Comparison of ENCODE assay signal across 8 mouse cellular contexts in genomic region chr9:44454132-44454890, GRCm38 (mm10). TPM values are rescaled to one million over a fixed set of nuclear protein-coding genes. Genes with fewer than 3 reads are reported as not detected.
DNase-seq lines count a peak whose midpoint lies in the region; ATAC-seq and TF ChIP-seq lines count a peak whose summit lies in the region.

No protein-coding gene starts in this region.

- peak overlapping the region; percentile 22; the same call in 1 of the 2 replicates for H3K9ac ChIP-seq in ES-Bruce4 (ENCODE audit: low read depth, poor library complexity, severe bottlenecking)
- no peak overlapping the region for H3K9ac ChIP-seq in forebrain, embryonic 14.5 days (ENCODE audit: low read length)
- no peak overlapping the region for H3K9ac ChIP-seq in liver, postnatal 0 days (replicated peaks)
- no peak overlapping the region for H3K9ac ChIP-seq in neural tube, embryonic 14.5 days (replicated peaks; ENCODE audit: low read depth, low read length)

- peaks cover 4% of the 10 kb centered on the region for H3K4me1 ChIP-seq in ES-Bruce4 (ENCODE audit: control insufficient read depth, insufficient read depth, low read length)
- peaks cover 25% of the 10 kb centered on the region for H3K4me1 ChIP-seq in forebrain, embryonic 14.5 days (ENCODE audit: control insufficient read depth, insufficient read depth, low read length)
- no peaks in the 10 kb centered on the region for H3K4me1 ChIP-seq in liver, postnatal 0 days (ENCODE audit: insufficient read depth)
- H3K4me1 ChIP-seq in neural tube, embryonic 14.5 days (ENCODE audit: control insufficient read depth, insufficient read depth, low read length) = peaks cover 18% of the 10 kb centered on the region
- H3K4me1 ChIP-seq in testis, adult 2 months (ENCODE audit: control insufficient read depth, insufficient read depth, low read length) = peaks cover 11% of the 10 kb centered on the region

- H3K27me3 ChIP-seq in ES-Bruce4 (ENCODE audit: control insufficient read depth, insufficient read depth, low read length, poor library complexity, severe bottlenecking) = no peaks in the 10 kb centered on the region
- H3K27me3 ChIP-seq in forebrain, embryonic 14.5 days (replicated peaks; ENCODE audit: control insufficient read depth, insufficient read depth, low read length) = no peaks in the 10 kb centered on the region
- peaks cover 17% of the 10 kb centered on the region; the same call in 1 of the 2 replicates for H3K27me3 ChIP-seq in liver, postnatal 0 days (ENCODE audit: insufficient read depth, low read length)
- H3K27me3 ChIP-seq in neural tube, embryonic 14.5 days (ENCODE audit: control insufficient read depth, insufficient read depth, low read length) = no peaks in the 10 kb centered on the region; the same call in 1 of the 2 replicates
- no peaks in the 10 kb centered on the region for H3K27me3 ChIP-seq in testis, adult 2 months (ENCODE audit: control insufficient read depth, insufficient read depth, low read length)

- intact Hi-C loops in heart, postnatal 25 days (cut with DNase I) = loop anchor here (1.0 to 2.0 kb wide), 3 partner anchors 18 to 198 kb away; no protein-coding TSS in a partner anchor

- no peak for TF ChIP-seq POLR2A in ES-Bruce4 (IDR thresholded peaks at IDR 0.05; ENCODE audit: insufficient read depth, low read length)
- no peak for TF ChIP-seq POLR2A in testis, adult 2 months (IDR thresholded peaks at IDR 0.05; ENCODE audit: control insufficient read depth, low read depth, low read length)

- peak overlapping the region; percentile 59 for H3K27ac ChIP-seq in ES-Bruce4 (ENCODE audit: insufficient read depth, low read length)
- H3K27ac ChIP-seq in forebrain, embryonic 14.5 days (ENCODE audit: low read depth, low read length) = 0 out of 2 replicates have a peak overlapping the region, but pooled peaks have one; percentile 27
- H3K27ac ChIP-seq in liver, postnatal 0 days (ENCODE audit: low read depth) = no peak overlapping the region
- H3K27ac ChIP-seq in neural tube, embryonic 14.5 days (ENCODE audit: low read depth, low read length) = no peak overlapping the region; the same call in 1 of the 2 replicates
- no peak overlapping the region for H3K27ac ChIP-seq in testis, adult 2 months (ENCODE audit: control insufficient read depth, insufficient read depth, low read depth, low read length)

- no peak overlapping the region for H3K4me2 ChIP-seq in forebrain, embryonic 14.5 days (ENCODE audit: low read length)
- no peak overlapping the region for H3K4me2 ChIP-seq in liver, postnatal 0 days (ENCODE audit: low read depth, low read length)
- no peak overlapping the region for H3K4me2 ChIP-seq in neural tube, embryonic 14.5 days (ENCODE audit: low read depth, low read length)

- WGBS in forebrain, embryonic 14.5 days = 13% methylated on average over 14 of the region's 14 CpGs
- WGBS in large intestine, adult 2 months = 16% methylated on average over 14 of the region's 14 CpGs
- WGBS in liver, postnatal 0 days (ENCODE audit: insufficient replicate concordance) = 18% methylated on average over 14 of the region's 14 CpGs
- 9% methylated on average over 14 of the region's 14 CpGs for WGBS in neural tube, embryonic 14.5 days

- H3K4me3 ChIP-seq in ES-Bruce4 (ENCODE audit: low read depth, low read length) = peak overlapping the region; percentile 59
- no peak overlapping the region for H3K4me3 ChIP-seq in forebrain, embryonic 14.5 days (ENCODE audit: low read depth, low read length)
- no peak overlapping the region for H3K4me3 ChIP-seq in liver, postnatal 0 days (ENCODE audit: low read depth, low read length)
- H3K4me3 ChIP-seq in neural tube, embryonic 14.5 days (ENCODE audit: low read depth, low read length) = no peak overlapping the region
- peak overlapping the region; percentile 63 for H3K4me3 ChIP-seq in testis, adult 2 months (ENCODE audit: control insufficient read depth, low read depth, low read length)

- DNase-seq in cerebellum, adult 11 months = peak; percentile 80
- peak; percentile 90 for DNase-seq in forebrain, embryonic 14.5 days (ENCODE audit: low spot score)
- peak; percentile 54 for DNase-seq in heart, postnatal 25 days (ENCODE audit: low spot score)
- DNase-seq in large intestine, adult 2 months (ENCODE audit: low read depth, low spot score) = peak; percentile 47
- peak; percentile 87 for DNase-seq in liver, postnatal 0 days

- peak; percentile 96 for TF ChIP-seq CTCF in ES-Bruce4 (IDR thresholded peaks at IDR 0.05; ENCODE audit: low read depth, low read length)
- TF ChIP-seq CTCF in liver, postnatal 0 days (IDR thresholded peaks at IDR 0.05; ENCODE audit: low read depth) = peak; percentile 92
- TF ChIP-seq CTCF in testis, adult 2 months (IDR thresholded peaks at IDR 0.05; ENCODE audit: control insufficient read depth, insufficient read depth, insufficient replicate concordance, low read depth, low read length) = peak; percentile 92

- peak; percentile 76 for ATAC-seq in forebrain, embryonic 14.5 days
- peak; percentile 71 for ATAC-seq in liver, postnatal 0 days
- ATAC-seq in neural tube, embryonic 14.5 days (ENCODE audit: low read depth) = peak; percentile 71

- peak; percentile 45; the same call in 1 of the 2 replicates for TF ChIP-seq EP300 in ES-Bruce4 (IDR thresholded peaks at IDR 0.05; ENCODE audit: insufficient read depth, low read depth, low read length)
- TF ChIP-seq EP300 in liver, postnatal 0 days (IDR thresholded peaks at IDR 0.05; ENCODE audit: low read depth) = no peak

- no peaks in the 10 kb centered on the region for H3K9me3 ChIP-seq in ES-Bruce4 (replicated peaks; ENCODE audit: control insufficient read depth, insufficient read depth, low read length, poor library complexity, severe bottlenecking)
- no peaks in the 10 kb centered on the region for H3K9me3 ChIP-seq in forebrain, embryonic 14.5 days (replicated peaks; ENCODE audit: control insufficient read depth, low read length)
- no peaks in the 10 kb centered on the region for H3K9me3 ChIP-seq in liver, postnatal 0 days (ENCODE audit: low read length)
- no peaks in the 10 kb centered on the region for H3K9me3 ChIP-seq in neural tube, embryonic 14.5 days (ENCODE audit: control insufficient read depth, low read length)

- H3K36me3 ChIP-seq in ES-Bruce4 (ENCODE audit: control insufficient read depth, insufficient read depth, low read length, poor library complexity, severe bottlenecking) = no peaks in the 10 kb centered on the region
- H3K36me3 ChIP-seq in forebrain, embryonic 14.5 days (ENCODE audit: control insufficient read depth, insufficient read depth, low read length) = no peaks in the 10 kb centered on the region
- no peaks in the 10 kb centered on the region for H3K36me3 ChIP-seq in liver, postnatal 0 days (replicated peaks; ENCODE audit: insufficient read depth, low read length)
- H3K36me3 ChIP-seq in neural tube, embryonic 14.5 days (ENCODE audit: control insufficient read depth, insufficient read depth, low read length) = no peaks in the 10 kb centered on the region
- no peaks in the 10 kb centered on the region for H3K36me3 ChIP-seq in testis, adult 2 months (ENCODE audit: control insufficient read depth, insufficient read depth, low read length)

RNA-seq across cellular contexts. Expression of gene Upk2, which starts 0.5 kb away (rescaled TPM):
- 1.7 and 2.5 TPM in 2 replicates for polyA plus RNA-seq in ES-Bruce4 (2011; ENCODE audit: insufficient read depth, insufficient read length, low read depth, missing spikeins)
- polyA plus RNA-seq in forebrain, embryonic 14.5 days (2014; fragmentation: Nextera tagmentation; extraction: Ambion mirVana) = not detected in 2 replicates
- not detected for total RNA-seq in heart, postnatal 25 days (2021)
- not detected in 2 replicates for polyA plus RNA-seq in large intestine, adult 2 months (2012; rRNA removed)
- polyA plus RNA-seq in liver, postnatal 0 days (2015; fragmentation: Nextera tagmentation; extraction: Ambion mirVana) = not detected in 2 replicates
- not detected in 2 replicates for polyA plus RNA-seq in neural tube, embryonic 14.5 days (2014; fragmentation: Nextera tagmentation; extraction: Ambion mirVana)
- polyA plus RNA-seq in testis, adult 2 months (2012; rRNA removed) = 2.2 and 4.3 TPM in 2 replicates

RNA-seq across cellular contexts. Expression of gene Foxr1, which starts 13.4 kb away (rescaled TPM):
- polyA plus RNA-seq in ES-Bruce4 (2011; ENCODE audit: insufficient read depth, insufficient read length, low read depth, missing spikeins) = 1.3 and 1.8 TPM in 2 replicates
- polyA plus RNA-seq in forebrain, embryonic 14.5 days (2014; fragmentation: Nextera tagmentation; extraction: Ambion mirVana) = not detected in 2 replicates
- not detected for total RNA-seq in heart, postnatal 25 days (2021)
- not detected in 2 replicates for polyA plus RNA-seq in large intestine, adult 2 months (2012; rRNA removed)
- not detected in 2 replicates for polyA plus RNA-seq in liver, postnatal 0 days (2015; fragmentation: Nextera tagmentation; extraction: Ambion mirVana)
- polyA plus RNA-seq in neural tube, embryonic 14.5 days (2014; fragmentation: Nextera tagmentation; extraction: Ambion mirVana) = not detected in 2 replicates
- polyA plus RNA-seq in testis, adult 2 months (2012; rRNA removed) = 1.5 and 2.0 TPM in 2 replicates

RNA-seq across cellular contexts. Expression of gene Bcl9l, which starts 28.3 kb away (rescaled TPM):
- 22.6 and 25.6 TPM in 2 replicates for polyA plus RNA-seq in ES-Bruce4 (2011; ENCODE audit: insufficient read depth, insufficient read length, low read depth, missing spikeins)
- polyA plus RNA-seq in forebrain, embryonic 14.5 days (2014; fragmentation: Nextera tagmentation; extraction: Ambion mirVana) = 9.9 and 13.4 TPM in 2 replicates
- total RNA-seq in heart, postnatal 25 days (2021) = 10 to 100 TPM; 44.9 to 57.6 TPM
- 10.0 and 13.4 TPM in 2 replicates for polyA plus RNA-seq in large intestine, adult 2 months (2012; rRNA removed)
- 2.0 and 2.2 TPM in 2 replicates for polyA plus RNA-seq in liver, postnatal 0 days (2015; fragmentation: Nextera tagmentation; extraction: Ambion mirVana)
- polyA plus RNA-seq in neural tube, embryonic 14.5 days (2014; fragmentation: Nextera tagmentation; extraction: Ambion mirVana) = 11.5 and 12.3 TPM in 2 replicates
- 8.4 and 9.1 TPM in 2 replicates for polyA plus RNA-seq in testis, adult 2 months (2012; rRNA removed)

RNA-seq across cellular contexts. Expression of gene Ccdc84, which starts 35.9 kb away (rescaled TPM):
- polyA plus RNA-seq in ES-Bruce4 (2011; ENCODE audit: insufficient read depth, insufficient read length, low read depth, missing spikeins) = 13.7 and 14.3 TPM in 2 replicates
- 21.6 and 25.2 TPM in 2 replicates for polyA plus RNA-seq in forebrain, embryonic 14.5 days (2014; fragmentation: Nextera tagmentation; extraction: Ambion mirVana)
- 1 to 10 TPM; 7.2 to 8.0 TPM for total RNA-seq in heart, postnatal 25 days (2021)
- 18.0 and 30.4 TPM in 2 replicates for polyA plus RNA-seq in large intestine, adult 2 months (2012; rRNA removed)
- polyA plus RNA-seq in liver, postnatal 0 days (2015; fragmentation: Nextera tagmentation; extraction: Ambion mirVana) = 11.8 and 12.5 TPM in 2 replicates
- 31.1 and 34.5 TPM in 2 replicates for polyA plus RNA-seq in neural tube, embryonic 14.5 days (2014; fragmentation: Nextera tagmentation; extraction: Ambion mirVana)
- polyA plus RNA-seq in testis, adult 2 months (2012; rRNA removed) = 10.9 TPM in 2 replicates

RNA-seq across cellular contexts. Expression of gene Trappc4, which starts 46.9 kb away (rescaled TPM):
- 83.0 and 89.8 TPM in 2 replicates for polyA plus RNA-seq in ES-Bruce4 (2011; ENCODE audit: insufficient read depth, insufficient read length, low read depth, missing spikeins)
- polyA plus RNA-seq in forebrain, embryonic 14.5 days (2014; fragmentation: Nextera tagmentation; extraction: Ambion mirVana) = 327 and 347 TPM in 2 replicates
- 10 to 100 TPM; 34.9 to 35.1 TPM for total RNA-seq in heart, postnatal 25 days (2021)
- polyA plus RNA-seq in large intestine, adult 2 months (2012; rRNA removed) = 61.2 and 67.8 TPM in 2 replicates
- polyA plus RNA-seq in liver, postnatal 0 days (2015; fragmentation: Nextera tagmentation; extraction: Ambion mirVana) = 48.0 and 50.4 TPM in 2 replicates
- polyA plus RNA-seq in neural tube, embryonic 14.5 days (2014; fragmentation: Nextera tagmentation; extraction: Ambion mirVana) = 305 and 308 TPM in 2 replicates
- 40.0 and 41.8 TPM in 2 replicates for polyA plus RNA-seq in testis, adult 2 months (2012; rRNA removed)

Comparison
In these comparisons a context has a peak if more than half of its experiments do, and no peak if none do; other contexts are left out.
1. H3K27ac ChIP-seq: peak in ES-Bruce4 (single experiment) and forebrain, embryonic 14.5 days (single experiment); none in liver, postnatal 0 days (single experiment), neural tube, embryonic 14.5 days (single experiment) and testis, adult 2 months (single experiment).
2. H3K4me3 ChIP-seq: peak in ES-Bruce4 (single experiment) and testis, adult 2 months (single experiment); none in forebrain, embryonic 14.5 days (single experiment), liver, postnatal 0 days (single experiment) and neural tube, embryonic 14.5 days (single experiment).
3. Peak in every context shown above with its lines, with median percentiles within 50 percentile points of each other: CTCF ChIP-seq, DNase-seq and ATAC-seq.